Mouse (Mus musculus): ENCODE measurements around the gene Nr6a1.

Nr6a1 gene

GRCm38 (mm10) chr2:38675366-38675969, 252.0 kb downstream of the Nr6a1 start:
- DNase-seq (ENCODE audit: low spot score): no peak

Measured in spleen, adult 12 weeks (tissue).